Mouse (Mus musculus) heart, adult 11 months (tissue): Measurements from ENCODE around the gene Gjb5.

ENCODE experiments used
- DNase-seq: peaks from one replicate; pipeline ENCODE4 v3.0.0; 2022

Gjb5 gene

DNA sequence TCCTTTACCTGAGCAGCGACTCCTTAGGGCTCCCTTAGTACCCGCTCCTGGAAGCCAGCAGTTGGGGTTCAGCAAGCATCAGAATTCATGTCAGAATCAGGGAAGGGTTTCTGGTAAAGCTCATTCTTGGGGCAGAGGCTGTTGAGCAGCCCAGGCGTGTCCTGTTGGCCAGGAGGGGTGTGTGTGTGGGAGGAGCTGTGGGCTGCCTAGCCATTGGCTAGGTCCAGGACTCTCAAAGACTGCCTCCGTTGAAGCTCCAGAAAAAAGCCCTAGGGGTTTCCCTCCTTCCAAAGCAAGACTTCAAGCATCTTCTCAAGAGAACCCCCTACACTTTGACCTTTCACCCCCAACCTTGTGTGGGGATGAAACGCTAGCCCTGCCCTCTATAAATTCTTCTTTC, at the start of gene Gjb5:
Gjb5 (minus strand) TSS at position 164 of the 400 bp plus-strand sequence.
- no peak for DNase-seq

DNA sequence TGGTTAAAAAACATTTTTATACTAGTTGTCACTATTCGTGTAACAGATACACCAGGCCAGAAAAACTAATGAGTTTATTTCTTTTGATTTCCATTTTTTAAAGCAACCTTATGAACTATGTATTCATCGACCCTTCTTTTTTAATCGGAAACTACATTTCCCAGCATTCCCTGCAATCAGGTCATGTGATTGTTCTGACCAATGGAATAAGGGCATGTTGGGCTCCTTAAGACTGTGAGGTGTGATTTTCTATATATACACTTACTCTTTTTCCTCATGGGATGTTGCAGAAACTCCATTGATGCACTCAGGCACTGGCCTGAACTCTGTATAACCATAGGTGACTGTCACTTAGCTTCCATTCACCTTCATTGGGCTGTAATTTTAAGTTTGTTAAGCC, 44.6 kb upstream of the Gjb5 start:
- DNase-seq: no peak

DNA sequence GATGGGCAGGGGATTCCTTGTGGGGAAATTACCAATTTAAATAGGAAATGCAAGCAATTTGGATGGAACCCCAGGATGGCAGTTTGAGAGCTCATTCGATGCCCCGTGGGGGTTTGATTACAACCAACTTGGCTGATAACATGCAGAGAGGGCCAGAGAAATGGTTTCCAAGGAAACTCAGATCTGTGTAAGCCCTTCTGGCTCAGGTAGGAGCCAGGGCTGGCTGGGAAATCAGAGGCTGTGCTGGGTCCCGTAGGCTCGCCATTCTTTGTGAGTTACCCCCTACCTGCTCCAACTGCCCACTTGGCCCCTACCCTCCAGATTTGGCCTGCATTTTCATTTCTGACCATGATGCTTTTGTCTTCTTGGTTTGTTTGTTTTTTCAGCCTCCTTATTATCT, 44.2 kb upstream of the Gjb5 start:
- no peak for DNase-seq

DNA sequence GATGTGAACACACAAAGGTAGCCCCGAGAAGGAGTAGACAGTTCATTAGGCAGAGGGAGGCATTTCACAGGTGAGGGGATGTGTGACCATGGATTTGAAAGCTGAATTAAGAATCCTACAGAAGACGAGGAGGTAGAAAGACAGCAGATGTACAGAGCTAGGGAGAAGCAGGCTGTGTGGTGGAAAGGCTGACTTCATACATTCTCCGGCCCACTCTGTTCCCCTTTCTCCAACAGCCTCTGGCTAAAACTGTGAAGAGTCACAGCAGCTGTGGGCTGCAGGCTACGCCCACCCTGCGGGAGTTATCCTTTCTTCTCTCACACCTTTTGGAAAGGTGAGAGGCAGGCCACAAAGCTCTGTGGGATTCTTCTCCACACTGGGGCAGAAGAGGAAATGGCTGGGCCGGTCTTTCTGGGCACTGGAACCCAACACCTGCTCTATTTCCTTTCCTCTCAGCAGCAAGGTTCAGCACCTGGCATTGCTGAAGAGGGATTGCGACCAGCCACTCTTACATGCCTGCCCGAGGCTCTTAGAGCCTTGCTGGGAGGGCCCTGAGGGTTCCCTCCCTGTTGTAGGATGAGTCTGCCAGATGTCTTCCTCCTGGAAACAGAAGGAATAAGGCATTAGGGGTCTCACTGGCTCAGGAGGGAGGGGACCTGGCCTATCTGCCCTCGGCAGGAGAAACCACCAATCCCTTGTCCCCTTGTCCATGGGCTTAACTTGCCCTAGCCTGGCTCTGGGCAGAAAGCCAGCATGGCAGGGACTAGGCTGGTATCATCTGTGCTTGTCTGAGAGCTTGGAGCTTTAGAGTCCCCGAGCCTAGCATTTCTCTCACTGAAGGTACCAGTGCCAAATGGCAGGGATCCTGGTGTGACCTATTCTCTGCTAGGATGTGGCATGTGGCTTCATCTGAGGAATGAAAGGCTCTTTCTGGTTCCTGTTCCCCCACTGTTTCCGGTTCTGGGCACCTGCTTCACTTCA, 42.5 kb upstream of the Gjb5 start:
- peak; percentile 91 for DNase-seq

DNA sequence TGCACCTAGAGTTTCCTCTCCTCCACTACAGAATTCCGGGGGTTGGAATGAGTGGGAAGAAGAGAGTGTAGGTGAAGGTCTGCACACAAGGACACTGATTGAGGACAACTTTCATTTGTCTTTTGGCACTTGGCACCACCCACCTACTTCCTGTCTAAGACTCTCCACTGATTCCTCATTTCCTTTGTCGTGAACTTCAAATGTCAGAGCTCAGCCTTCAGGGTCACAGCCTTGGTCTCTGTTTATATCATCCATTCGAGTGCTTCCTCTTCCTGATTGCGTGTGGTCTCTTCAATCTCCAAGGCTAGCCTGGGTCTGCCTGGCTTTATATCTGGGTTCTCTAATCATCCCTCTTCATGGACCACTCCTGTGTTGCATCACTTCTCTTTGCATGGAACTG, 37.6 kb upstream of the Gjb5 start:
- no peak for DNase-seq

DNA sequence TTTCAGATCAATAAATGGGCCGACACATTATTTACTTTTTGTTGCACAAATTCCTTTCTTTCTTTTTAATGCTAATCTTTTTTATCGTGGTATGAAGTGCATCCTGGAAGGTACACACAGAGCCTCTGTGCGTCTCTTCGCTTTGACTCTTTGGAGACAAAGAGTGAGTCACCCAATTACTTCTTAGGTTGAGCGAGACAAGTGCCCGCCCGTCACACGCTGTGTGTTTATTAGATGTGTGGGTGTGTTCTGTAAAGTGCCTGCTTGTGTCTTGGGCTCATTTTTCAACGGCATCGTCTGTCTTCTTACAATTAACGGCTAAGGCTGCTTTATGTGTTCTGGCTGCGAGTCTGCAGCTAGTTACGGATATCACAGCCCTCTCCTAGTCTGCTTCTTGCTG, 31.7 kb upstream of the Gjb5 start:
- DNase-seq: no peak

DNA sequence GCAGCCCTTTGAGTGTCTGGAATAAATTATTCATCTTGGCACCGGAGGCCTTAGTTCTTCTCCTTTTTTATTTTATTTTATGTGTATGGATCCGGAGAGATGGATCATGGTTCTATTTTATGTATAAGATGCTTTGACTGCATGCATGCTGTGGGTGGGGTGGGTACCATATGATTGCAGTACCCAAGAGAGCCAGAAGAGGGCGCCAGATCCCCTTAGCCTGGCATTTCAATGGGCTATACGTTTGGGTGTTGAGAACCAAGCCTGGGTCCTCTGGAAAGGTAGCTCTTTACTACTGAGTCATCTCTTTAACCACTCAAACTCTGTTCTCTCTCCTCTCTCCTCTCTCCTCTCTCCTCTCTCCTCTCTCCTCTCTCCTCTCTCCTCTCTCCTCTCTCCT, 19.4 kb upstream of the Gjb5 start:
- no peak for DNase-seq

DNA sequence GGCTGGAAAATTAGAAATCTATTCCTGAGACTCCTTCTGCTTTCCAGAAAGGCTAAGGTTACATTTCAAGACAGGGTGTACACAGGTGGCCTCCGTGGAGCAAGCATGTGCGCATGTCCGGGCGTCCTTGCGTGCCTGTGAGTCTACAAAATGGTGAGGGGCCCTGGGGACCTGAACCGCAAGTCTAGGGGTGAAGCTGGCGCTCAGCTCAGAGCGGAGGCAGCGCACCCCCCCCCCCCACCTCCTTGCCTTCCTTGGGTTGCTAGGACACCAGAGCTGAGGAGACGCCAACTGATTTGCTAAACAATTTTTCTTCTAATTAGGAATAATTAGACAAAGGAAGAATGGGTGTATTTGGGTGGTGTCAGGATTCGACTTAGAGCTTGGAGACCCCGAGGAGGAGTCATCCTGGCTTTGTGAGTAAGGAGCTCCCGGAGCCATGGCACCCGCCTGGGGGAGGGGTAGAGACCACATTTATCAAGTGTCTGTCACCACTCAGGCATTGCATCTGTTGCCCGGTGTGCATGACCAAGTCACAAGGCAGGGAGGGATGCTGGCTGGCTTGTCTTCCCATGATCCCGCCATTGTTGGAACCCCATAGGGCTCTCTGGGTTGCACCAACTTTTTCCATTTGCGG, 17.7 kb upstream of the Gjb5 start:
- DNase-seq: no peak

DNA sequence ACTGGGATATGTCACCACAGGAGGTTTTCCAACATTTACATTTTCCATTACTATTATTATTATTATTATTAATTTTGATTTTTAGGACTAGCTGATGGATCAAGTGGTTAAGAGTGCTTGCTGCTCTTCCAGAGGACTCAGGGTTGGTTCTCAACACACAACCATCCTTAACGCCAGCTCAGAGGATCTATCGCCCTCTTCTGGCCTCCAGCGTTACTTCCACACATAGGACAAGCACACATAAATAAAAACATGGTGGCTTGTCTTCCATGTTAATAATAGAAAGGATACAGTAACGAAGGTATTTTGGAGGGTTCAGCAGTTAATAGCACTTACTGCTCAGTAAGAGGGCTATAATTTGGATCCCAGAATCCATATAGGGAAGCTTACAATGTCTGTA, 16.7 kb upstream of the Gjb5 start:
- no peak for DNase-seq

DNA sequence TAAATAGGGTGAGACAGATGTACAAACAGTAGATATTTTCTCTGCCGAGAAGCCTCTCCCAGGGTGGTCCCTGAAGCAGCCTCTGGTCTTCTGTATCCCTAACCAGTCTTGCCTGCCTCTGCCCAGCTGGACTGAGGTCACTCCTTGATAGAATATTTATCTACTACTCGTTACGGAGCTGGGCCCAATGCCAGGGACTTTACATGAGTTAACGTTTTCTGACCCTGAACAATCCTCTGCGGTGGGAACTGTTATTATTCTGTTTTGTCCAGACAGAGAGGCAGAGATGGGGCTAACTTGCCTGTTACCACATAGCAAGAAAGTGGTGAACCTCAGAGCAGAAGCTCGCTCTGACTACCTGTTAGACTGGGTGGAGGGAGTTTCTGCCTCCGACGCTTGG, 15.5 kb upstream of the Gjb5 start:
- no peak for DNase-seq

DNA sequence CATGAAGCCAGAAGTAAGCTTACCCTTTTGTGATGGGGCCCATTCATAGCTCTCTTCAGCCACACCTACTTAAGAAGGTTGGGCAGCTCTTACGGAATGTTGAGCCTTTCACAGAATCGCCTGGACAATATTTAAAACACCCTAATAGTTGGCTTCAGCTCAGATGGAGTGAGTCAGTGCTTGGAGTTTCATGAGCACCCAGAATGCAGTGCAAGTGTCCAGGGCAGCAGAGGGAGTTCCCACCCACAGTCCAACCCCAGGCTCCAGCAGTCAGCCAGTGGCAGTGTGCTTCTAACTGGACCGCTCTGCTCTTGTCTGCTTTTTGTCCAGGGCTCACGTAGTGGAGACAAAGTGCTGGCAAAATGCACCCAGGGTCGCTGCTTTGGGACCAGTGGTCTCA, 13.6 kb upstream of the Gjb5 start:
- DNase-seq: peak; percentile 94

DNA sequence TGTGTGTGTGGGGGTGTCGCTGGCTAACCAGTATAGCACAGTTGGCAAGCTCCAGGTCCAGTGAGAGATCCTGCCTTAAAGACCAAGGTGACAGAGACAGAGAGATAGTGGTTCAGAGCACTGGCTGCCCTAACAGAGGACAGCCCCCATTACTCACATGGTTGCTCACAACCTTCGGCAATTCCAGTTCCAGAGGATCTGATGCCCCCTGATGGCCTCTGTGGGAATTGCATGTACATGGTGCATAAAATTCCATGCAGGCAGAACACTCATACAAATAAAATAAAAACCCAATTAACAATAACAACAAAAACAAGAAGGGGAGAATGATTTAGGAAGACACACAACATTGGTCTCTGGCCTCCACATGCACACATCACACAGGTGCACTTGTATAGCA, 12.5 kb upstream of the Gjb5 start:
- DNase-seq: no peak

DNA sequence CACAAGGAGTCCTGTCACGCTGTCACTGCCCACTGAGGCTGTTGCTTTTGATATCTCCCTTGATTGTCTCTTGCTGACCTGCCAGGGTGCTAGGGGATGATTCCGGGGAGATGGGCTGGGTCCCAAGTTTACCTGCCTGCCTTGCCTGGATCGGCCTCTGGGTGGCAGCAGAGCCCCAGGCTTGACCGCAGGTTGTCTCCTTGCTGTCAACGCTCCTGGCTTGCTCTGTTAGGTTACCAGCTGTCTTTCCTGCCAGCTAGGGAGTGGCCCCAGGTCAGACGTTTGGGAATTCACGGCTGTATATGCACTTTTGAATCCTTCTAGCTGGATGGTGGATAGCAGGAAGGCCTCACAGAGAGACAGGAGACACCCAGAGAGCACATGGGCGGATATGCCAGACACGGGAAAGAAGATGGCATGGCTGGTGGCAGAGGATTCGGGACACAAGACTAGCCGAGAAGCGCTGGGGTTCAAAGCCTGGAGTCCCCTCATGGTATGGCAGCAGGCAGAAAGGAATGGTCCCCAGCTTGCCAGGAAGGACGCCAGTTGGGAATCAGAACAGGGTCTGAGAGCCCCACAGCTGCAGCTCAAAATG, 10.5 kb upstream of the Gjb5 start:
- DNase-seq: no peak

DNA sequence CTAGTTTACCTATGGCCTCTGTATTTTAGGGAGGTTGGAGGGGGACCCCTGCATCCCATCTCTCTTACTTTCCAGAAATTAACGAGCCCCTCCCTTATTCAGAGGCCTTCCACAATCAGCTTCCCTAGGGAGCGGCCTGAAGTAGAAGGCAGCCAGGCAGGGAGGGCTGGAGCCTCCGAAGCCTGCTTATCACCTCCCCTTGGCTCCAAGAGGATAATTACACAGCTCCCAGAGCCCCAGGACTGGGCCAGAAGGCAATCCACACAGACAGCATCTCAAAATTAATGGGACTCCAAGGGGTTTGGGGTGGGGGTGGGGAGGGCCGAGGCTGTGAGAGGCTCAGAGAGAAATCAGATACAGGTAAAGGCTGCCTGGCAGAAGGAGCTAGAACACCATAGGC, 7.9 kb upstream of the Gjb5 start:
- DNase-seq: no peak

DNA sequence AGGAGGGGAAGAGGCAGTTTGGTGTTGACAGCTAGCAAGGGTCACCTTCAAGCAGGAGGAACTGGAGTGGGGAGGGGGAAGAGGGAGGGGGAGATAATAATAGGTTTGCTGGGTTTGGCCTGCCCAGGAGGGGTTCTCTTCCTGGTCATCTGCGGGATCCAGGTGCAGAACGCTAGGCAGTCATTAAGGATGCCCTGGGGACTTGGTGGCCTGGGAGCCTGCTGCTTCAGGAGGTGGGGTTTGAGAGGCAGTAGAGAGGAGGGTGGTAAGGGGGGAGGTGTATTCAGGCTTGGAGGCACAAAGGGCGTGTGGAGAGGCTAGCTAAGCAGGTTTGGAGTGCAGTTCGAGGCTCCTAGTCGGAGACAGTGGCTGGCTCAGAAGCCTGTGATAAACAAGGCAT, 7.5 kb upstream of the Gjb5 start:
- no peak for DNase-seq

DNA sequence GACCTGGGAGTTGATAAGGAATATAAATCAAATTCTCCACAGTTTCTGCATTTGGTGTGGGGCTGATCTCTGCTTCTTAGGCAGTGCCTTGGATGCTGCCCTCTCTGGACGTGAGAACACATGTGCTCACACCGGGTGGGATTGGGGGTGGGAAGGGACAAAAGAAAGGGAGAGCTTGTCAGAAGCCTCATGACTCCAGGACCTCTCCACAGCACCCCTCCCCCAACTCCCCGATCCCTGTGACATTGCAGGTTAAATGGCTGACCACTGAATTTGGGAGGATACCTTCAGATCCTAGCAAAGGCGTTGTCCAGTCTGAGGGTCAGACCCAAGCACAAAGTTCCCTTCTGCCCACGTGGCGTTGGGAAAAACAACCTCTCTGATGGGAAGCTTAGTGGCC, 6.5 kb upstream of the Gjb5 start:
- DNase-seq: no peak

DNA sequence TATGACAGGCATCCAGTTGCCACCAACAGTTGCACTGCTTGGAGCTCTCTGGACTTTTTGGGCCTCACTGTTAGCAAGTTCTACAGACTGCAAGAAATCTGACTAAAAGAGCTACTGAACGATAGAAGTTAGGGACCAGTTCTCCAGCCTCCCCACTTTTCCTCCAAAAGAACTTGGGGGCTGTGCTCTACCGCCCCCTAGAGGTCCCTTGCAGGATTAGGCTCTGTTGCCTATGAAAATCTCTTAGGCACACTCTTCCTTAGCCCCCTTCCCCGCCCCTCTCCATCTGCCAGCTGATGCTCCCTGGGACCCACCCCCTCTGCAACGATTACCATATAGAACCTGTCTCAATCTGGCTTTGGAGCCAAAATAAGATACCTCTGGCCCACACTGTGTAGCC, 5.3 kb upstream of the Gjb5 start:
- DNase-seq: no peak

DNA sequence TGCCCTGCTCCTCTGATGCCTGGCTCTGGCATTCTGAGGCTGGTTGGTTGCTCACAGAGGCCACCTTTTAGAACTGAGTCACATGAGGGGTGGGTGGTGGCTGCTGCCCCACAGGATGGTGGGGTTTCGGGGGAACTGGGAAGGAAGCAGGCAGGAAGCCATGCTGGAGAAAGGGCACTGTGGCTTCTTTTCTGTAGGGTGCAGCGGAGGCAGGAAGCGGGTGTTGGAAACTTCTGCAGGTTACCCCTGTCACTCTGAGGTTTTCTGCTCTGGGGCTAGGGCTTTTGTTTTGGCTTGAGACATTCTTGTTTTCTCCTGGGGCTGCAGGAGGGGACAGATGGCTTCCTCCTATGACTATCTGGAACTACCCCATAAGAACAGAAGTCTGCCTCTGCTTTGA, 4.5 kb upstream of the Gjb5 start:
- DNase-seq: no peak

DNA sequence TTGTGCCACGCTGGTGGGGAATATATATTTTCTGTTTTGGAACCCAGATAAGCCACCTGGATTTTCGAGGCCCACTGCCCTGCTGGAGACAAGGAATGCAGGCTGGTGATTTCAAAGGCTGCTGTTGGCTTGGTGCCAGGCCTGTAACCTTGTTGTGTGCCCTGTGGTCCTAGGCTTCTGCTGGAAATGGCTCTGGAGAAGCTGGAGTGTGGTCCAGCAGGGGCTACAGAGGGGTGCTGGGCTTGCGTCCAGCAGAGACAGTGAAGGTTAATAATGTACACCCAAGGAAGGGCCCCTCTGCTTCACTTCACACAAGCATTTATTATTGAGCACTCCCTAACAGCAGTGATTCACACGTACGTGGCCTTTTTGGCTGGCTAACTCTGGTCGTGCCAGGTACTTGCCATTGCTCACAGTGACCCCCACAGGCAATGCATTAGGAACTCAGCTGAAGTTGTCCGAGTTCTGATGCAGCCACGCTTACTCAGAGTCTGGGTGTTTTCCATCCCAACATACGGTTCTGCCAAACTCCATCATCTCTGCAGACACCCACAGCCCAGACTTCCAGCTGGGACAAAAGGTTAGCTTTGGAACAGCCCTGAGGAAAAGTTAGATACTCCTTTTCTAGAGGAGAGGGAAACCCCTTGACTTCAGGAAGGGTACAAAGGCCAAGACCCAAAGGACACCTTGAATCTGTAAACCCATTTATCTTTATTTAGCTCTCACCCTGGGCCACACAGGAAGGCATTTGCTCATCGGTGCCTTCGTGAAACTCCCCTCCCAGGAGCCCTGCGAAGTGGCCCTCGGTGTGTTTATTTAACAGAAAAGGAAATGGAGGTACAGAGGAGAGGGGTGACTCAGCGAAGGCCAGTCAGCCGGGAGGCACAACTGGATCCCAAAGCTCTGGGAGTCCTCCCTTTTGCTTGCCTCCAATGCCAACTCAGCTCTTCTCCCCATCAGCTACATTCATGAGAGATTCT, 3.2 kb downstream of the Gjb5 start:
- DNase-seq: no peak

DNA sequence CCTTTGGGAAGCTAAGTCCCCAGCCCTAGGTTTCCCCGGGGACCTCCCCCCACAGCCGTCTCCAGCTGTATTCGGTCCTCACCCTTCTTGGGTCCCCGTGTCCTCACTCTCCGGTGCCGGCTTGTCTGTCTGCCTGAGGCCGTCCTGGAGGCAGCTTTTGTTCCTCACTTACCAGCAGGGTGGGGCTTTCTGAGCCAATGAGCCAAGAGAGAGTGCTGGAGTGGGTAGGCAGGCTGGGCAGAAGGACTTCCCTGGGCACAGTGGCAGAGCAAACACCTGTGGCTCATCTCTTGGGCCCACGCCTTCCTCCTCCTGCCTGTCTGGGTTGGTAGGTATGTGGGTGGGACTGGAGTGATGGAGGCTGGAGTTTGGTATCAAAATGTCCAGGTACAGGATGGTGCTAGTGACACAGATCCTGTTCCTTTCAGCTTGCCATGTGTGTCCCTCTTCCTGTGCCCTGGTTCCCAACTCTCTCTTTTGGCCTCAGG, 4.0 kb downstream of the Gjb5 start, which contains the start of gene Gjb4:
Gjb4 (minus strand) TSS at position 131 of the 488 bp plus-strand sequence.
- no peak for DNase-seq

DNA sequence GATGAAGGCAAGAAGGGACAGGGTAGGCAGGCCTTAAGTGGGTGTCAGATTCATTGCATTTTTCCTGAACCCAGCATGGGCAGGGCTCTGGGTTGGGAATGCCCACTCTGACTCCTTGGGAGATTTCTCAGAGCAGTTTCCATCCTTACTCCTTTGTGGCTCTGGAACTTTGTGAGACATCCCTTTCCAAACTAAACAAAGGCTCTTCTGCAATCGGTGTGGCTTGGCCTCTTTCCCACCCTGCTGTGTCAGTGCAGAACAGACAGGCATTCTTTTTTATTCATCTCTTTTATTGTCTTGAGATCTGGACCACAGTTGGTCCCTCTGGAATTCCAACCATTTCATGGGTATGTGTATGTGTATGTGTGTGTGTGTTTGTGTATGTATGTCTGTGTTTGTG, 5.4 kb downstream of the Gjb5 start:
- DNase-seq: no peak

DNA sequence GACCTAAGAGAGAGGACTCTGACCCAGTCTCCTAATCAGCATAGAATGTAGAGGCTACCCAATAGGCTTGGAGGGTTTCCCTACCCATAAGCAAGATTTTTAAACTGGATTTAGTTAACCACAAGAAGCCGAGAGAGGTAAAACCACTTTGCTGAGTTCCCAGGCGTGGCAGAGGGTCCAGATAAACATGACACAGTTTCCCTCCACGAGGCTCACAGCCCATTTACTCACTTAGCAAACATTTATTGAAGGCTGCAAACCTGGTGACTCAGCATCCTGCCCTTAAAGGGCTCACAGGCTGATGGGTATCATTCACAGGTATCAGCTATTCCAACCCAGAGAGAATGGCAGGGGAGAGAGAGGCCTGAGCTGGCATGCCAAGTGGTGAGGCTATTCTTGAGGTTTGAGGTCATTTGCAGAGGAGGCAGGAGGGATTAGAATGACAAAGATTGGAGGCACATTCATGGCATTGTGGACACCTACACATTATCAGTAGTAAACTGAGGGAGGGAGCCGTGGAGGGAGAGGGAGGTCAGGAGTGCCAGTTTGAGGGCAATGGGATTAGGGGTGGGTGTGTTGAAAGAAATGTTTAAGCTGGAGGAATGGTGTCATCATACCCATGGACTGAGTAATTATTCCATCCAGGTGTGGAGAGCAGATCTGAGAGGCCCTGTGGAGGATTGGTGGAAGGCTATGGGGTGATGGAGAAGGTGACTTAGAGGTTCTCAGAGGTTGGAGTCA, 8.3 kb downstream of the Gjb5 start:
- no peak for DNase-seq
